Mouse (Mus musculus) thymus, postnatal 10 days (tissue): ENCODE measurements around the gene Kdelr3.

Experiments used
- DNase-seq, 2 experiments: peaks; one replicate each; pipeline ENCODE4 v3.0.0; 2021; ENCODE audit warnings: low spot score in 2 of 2

The Kdelr3 gene

DNA sequence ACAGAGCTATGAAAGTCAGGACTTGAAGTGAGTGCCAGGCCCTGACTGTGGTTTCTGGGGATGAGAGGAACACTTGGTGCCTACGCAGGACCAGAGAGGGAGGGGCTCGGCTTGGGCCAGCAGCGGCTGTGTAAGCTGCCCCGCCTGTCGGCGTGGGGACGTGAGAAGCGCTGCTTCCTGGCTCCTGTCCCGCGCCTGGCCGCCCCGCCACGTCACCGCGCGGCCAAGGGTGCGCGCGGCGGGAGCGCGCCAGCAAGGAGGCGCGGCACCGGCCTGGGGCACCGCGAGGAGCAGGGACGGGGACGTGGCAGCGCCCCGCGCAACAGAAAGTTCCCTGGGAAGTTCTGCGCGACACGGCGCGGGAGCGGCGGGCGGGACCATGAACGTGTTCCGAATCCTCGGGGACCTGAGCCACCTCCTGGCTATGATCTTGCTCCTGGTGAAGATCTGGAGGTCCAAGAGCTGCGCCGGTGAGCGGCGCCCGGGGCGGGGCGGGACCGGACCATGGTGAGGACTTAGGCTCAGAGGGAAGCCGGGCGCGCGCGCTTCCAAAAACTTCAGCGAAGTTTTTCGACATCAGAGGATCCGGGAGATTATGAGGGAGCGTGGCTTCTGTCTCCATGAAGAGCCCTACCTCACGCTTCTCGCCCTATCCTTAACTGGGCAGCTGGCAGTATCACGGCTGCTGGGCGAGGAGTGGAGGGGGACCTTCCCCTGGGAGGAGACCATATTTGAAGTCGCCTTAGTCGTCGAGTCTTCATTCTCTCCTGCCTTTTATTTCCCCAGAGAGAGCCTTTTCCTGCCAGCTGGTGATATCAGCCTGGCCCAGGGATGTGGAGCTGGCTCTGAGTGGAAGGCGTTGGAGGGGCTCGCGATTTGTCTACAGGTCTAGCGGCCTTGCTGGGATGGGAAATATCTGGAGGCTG, at the start of gene Kdelr3:
Kdelr3 (plus strand) TSS at position 241 of the 926 bp plus-strand sequence.
- peak in 1 of 2 experiments; percentile 26 for DNase-seq

GRCm38 (mm10) chr15:79466601-79467286, 49.5 kb upstream of the Kdelr3 start:
- peak; percentile 61 to 89 for DNase-seq

DNA sequence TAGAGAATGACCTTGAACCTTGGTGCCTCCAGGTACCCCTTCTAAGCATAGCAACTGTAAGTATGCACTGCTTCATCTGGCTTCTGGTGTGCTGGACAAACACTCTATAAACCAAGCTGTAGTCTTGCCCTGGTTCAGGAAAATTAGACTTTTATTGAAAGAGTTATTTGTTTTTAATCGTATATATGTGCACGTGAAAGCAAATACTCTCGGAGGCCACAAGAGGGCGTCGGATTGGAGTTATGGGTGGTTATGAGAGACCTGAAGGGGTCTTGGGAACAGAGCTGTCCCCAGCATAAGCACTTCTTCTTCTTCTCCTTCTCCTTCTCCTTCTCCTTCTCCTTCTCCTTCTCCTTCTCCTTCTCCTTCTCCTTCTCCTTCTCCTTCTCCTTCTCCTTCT, 46.6 kb upstream of the Kdelr3 start:
- DNase-seq, result no peak

GRCm38 (mm10) chr15:79470583-79470982, 45.6 kb upstream of the Kdelr3 start:
- DNase-seq, result no peak

- DNase-seq, result no peak
These were observed 45.1 kb upstream of the Kdelr3 start for GRCm38 (mm10) chr15:79471095-79471494.

GRCm38 (mm10) chr15:79473042-79473441, 43.2 kb upstream of the Kdelr3 start:
- no peak for DNase-seq

DNA sequence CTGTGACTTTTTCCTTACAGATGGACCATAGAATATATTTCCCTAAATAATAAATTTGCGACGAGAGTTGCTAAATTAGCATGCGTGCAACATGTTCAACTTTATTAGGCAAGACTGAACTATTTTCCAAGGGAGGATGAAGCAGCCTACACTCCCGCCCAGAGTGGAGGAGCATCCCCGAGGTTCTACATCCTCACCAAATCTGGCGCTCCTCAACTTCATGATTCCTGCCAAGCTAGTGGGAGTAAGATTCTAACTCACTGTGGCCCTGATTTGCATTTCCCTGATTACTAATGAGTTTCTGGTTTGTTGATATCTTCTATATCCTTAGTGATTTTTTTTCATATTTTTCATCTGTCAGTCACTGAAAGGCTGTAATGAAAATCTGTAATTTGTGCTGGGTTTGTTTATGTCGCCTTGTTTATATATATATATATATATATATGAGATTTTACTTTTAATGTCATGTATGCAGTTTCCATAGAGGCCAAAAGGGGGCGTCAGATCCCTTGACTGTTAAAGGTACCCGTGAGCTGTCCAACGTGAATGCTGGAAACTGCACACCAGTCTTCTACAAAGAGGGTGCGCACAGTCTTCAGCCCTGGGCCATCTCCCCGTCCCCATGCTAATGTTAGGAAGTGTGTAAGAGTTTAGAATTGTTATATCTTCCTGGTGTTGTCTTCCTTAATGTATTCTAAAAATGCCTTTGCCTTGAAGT, 42.4 kb upstream of the Kdelr3 start:
- no peak for DNase-seq

DNA sequence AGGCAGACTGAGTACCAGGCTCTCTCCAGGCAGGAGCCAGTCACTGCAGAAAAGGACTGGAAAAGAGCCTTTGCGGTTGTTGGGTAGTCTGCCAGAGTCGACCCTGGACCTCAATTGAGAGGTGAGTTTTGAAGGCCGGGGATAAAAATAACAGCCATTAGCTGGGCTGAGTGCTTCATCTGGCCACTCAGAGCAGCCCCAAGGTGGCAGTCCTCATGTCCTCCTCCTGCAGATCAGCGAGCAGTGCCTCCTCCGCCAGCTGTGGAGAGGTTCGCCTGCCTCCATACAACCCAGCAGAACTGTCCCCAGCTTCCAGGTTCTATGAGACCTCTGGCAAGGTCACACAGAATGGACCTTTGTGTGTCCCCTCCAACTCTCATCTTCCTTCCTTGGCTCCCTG, 39.0 kb upstream of the Kdelr3 start:
- no peak for DNase-seq

DNA sequence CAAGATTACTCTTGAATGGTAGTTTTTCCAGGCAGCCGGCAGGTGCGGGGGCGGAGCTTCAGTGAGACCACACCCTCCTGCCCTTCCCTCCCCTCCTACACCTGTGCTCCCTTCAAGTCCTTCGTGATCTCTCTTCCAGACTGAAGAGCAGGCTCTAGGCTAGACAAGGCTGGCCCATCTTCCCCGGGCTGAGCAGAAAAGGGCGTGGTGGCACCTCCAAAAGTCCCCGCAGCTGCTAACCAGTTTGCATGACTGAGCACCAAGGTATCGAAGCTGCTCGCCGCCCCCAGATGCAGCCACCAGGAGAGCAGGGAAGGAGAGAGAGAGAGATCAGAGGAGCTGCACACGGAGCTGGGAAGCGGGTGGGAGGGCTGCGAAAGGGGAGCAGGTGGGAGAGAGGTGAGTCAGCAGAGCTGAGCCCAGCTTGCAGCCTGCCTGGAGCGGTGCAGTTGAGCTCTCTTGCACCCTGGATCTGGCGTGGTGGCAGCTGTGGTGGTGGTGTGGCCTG, 35.0 kb upstream of the Kdelr3 start:
- no peak for DNase-seq

GRCm38 (mm10) chr15:79489463-79489862, 26.7 kb upstream of the Kdelr3 start:
- DNase-seq, result no peak

DNA sequence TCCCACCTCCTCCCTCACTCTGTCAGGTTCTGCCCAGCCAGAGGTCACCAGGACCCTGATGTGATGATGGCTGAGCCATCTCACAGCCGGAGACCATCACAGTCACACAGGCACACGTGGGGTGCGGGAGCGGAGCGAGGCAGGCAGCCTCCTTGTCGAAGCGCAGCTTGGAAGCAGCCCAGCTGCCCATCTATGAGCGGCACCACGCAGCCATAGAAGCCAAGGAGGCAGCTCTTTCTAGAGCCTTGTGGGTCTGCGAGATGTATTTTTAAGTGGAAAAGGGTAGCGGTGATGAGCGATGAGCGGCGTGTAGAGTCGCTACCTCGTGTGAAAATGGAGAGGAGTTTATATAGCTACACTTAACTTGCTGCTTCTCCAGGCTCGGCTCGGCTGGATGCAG, 22.7 kb upstream of the Kdelr3 start:
- no peak for DNase-seq

- DNase-seq, result no peak
These were observed 16.1 kb upstream of the Kdelr3 start for GRCm38 (mm10) chr15:79500110-79500509.

GRCm38 (mm10) chr15:79502891-79503341, 13.3 kb upstream of the Kdelr3 start:
- DNase-seq, result no peak

- DNase-seq, result no peak
These were observed 12.8 kb upstream of the Kdelr3 start for GRCm38 (mm10) chr15:79503438-79503837.

- no peak for DNase-seq
These were observed 11.3 kb upstream of the Kdelr3 start, which contains the start of gene Kcnj4 for GRCm38 (mm10) chr15:79504707-79505452. Kcnj4 (minus strand) TSS chr15:79505241.

DNA sequence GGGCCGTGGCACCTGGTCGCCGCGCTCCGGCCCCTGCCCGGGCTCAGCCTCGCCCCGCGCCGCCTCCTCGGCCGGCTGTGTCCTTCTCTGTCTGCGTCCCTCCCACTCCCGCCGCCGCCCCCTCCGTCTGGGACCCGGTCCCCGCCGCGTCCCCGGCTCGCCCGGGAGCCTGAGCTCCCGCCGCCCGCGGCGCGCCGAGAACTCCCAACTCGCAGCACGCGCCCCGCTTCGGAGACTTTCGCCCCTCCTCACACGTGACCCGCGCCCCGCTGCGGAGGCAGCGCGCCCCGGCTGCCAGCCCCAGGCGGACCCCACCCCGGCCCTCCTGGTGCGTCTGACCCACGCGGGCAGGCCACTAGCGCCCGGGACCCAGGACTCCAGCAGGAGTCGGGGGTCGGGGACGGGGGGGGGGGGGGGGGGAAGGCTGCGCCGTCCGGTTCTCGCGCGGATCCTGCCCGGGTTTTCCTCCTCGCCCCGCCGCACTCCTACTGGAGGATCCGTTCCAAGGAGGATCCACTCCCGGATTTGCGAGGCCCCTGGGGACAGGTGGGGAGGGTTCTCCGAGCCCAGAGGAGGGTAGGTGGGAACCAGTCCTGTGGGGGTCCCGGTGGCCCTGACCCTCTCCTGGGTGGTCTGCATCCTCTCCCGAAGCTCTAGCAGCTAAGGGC, 10.5 kb upstream of the Kdelr3 start:
- peak; percentile 12 to 62 for DNase-seq

DNA sequence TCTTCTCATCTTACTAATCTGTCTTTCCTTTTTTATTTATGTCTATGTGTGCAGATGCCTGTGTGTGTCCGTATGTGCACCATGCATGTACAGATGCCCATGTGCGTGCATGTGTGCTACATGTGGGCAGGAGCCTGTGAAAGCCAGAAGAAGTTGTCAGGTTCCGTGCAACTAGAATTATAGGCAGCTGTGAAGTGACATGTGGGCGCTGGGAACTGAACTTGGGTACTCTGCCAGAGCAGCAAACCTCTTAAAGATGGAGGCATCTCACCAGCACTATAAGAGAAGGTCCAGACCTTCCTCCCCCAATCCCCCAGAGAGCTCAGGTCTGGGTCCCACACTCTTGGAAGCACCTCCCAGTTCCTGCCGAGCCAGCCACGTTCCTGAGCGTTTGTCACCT, 9.8 kb upstream of the Kdelr3 start:
- no peak for DNase-seq

DNA sequence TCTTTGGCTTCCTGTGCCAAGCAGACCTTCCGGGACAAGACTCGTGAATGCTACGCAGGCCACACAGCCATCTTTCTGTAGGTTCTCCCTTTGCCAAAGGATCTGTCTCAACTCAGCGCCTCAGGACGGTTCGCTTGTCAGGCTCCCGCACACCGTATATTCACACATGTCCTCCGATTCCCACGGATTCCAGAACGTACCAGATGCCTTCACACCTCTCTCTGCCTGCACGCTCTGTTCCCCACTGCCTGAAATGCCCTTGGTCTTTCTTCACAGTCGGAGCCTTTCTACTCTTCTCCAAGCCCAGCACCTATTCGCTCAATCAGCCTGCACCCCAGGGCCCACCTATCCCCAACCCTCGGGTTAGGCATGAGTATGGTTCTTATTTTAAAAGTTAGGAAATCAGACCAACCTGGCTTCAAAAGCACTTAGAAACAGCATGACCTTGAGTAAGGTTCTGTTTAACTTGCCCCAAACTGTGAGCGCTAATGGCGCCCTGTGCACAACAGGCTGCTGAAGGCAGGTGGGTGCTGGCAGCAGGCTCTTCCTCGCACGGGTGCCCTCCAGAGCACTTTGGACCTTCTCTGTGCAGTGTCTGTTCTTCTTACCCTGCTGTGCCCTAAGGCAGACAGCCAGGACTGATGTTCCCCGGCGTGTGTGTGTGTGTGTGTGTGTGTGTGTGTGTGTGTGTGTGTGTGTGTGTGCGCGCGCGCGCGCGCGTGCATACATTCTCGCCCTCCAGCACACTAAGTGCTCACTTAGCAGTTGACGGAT, 9.0 kb upstream of the Kdelr3 start:
- DNase-seq, result no peak

DNA sequence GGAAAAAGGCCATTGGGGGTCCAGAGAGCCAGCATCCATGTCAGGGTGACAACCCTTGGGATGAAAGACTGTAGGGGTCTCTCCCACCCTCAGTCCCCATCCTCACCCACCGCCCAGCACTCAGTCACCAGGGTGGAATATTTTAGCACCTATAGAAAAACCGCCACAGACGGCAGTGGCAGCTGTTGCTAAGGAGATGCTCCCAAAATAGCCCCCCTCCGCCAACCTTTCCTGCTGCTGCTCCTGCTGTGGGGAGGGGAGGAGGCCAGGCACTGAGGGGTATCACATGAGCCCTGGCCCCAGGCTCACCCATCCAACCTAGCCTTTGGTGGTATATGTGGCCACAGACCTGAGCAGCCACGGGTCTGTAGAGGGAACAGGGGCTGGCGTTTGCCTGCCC, 6.2 kb upstream of the Kdelr3 start:
- no peak for DNase-seq

GRCm38 (mm10) chr15:79510425-79510824, 5.8 kb upstream of the Kdelr3 start:
- DNase-seq, result no peak
